Mouse (Mus musculus) spleen, postnatal 10 days (tissue): ENCODE measurements around the gene Ehd4.

Experiments used
- DNase-seq, 2 experiments: peaks; one replicate each; pipeline ENCODE4 v3.0.0; 2021 to 2022; ENCODE audit warnings: low spot score in 2 of 2

The Ehd4 gene

GRCm38 (mm10) chr2:120076076-120076705, 78.2 kb downstream of the Ehd4 start:
- peak in 1 of 2 experiments; percentile 59 for DNase-seq

DNA sequence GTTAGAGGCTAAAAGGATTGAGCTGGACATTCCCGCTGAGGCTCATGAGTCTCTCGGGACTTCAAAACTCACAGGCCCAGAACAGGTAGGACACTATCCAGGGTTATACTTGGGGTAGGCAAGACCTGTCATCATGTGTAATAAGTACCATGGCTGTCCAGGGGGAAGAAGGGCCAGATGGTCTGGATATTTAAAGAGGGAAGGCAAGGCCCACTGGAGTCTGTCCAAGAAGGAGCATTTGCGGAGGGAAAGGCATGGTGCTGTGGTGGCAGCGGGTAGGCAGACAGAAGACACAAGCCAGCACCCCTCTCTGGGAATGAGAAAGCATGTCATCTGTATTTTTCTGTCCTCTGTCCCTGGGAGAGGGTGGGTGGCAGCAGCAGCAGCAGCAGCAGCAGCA, 80.3 kb downstream of the Ehd4 start:
- DNase-seq: no peak

DNA sequence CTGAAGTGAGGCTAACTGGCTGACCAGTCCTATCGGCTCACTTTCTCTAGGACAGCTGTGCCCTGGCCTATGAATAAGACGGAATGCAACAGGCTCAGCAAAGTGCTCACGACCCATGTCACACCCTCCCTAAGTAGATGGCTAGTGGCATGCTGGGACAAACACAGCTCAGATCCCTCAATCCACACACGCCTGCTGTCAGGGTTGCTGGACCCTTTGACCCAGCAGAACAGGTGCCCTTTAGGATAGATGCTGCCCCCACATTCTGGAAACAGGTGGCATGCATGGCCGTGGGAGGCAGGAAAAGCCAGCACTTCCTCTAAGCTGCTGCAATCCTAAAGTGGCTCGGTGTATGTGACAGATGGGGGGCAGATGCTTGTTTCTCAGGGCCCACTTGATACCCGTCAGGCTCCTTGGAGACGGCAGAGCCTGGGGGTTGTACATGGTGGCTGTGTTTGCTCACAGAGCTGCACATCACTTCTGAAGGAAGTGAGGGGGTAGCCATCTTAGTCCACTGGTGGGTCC, 84.9 kb downstream of the Ehd4 start:
- DNase-seq: no peak

GRCm38 (mm10) chr2:120068555-120069465, 85.6 kb downstream of the Ehd4 start:
- no peak for DNase-seq

DNA sequence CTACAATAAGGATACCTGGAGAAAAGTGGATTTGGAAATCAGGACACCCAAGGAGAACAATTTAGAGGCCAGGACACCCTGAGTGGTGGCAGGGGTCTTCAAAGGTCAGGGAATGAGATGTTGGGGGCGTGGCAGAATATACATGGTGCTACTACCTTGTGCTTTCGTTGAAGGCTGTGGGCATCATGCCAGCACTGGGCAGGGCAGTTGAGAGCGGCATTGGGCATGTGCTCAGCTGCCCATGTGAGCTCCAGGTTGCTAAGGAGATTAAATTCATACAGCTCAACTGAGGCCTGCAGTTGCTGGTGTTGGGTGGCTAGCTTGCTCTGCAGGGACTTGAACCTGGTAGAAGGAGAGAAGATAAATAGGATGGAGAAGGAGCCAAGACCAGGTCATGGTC, 88.2 kb downstream of the Ehd4 start:
- DNase-seq: no peak

- no peak for DNase-seq
These were observed 89.2 kb downstream of the Ehd4 start for GRCm38 (mm10) chr2:120065243-120065642.

DNA sequence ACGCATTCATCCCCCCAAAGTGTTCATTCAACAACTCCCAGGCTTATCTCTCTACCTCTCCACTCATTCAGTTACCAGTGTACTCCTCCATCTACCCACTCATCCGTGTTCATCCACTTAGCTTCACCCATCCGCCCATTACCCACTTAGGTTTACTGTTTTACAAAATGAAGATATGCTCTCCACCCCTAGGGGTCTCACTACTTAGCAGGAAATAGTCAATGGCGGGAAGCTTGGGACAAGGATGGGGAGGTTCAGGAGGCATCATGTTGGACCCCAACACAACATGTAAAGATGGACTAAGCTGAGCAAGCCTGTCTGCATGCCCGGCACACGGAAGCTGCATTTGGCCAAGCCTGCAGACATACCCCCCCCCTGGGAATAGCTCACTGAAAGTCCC, 89.8 kb downstream of the Ehd4 start:
- DNase-seq: no peak

DNA sequence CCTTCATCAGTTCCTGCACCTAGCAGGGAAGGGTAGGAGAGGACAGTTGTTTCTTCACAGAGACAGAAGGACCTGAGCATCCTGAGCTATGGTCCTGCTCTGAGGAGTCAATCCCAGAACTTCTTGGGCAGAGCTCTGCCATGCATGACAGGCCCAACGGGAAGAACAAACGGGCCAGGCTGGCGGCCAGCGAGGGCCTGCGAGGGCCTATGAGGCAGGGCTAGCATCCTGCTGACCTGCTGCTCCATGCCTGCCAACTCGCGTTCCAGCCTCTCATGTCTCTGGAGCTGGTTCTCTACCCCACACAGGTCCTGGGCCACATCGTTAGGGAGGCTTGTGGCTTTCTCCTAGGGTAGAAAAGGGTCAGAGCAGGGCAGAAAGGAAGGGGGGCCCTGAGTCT, 92.2 kb downstream of the Ehd4 start:
- DNase-seq: no peak

- no peak for DNase-seq
These were observed 93.8 kb downstream of the Ehd4 start for GRCm38 (mm10) chr2:120060651-120061050.

DNA sequence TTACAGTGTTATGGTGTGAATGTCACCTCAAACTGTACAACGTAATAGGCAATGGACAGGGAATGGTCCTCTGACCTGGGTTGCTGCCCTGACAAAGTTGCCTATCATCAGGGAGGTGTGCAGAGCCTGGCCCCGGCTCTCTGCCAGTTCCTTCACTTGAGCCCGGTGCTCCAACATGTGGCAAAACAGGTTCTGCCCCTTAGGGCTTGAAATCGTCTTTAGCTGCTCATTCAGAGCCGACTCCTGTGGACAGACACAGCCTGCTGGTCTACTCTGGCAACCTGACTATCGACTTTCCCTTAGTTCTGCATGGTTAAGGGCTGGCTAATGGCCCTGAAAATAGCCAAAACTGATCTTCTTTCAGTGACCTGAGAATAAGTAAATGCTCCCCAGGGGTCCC, 94.2 kb downstream of the Ehd4 start:
- no peak for DNase-seq

DNA sequence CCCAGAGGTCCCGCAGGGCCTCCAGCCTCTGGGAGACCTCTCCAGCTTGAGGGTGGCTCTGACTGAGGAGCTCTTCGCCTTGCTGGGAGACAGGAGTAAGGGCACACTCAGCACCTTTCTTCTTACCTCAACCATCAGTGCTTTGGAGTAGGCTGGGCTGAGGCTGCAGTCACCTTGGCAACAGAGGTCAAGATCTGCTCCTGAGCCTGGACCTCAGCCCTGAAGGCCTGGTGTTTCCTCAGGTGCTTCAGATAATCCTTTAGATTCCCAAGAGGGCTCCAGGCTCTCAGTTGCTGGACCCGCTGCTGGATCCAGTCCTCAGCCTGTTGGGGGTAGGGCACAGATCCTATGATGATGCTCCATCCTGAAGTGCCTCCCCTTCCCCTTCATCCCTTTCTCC, 94.9 kb downstream of the Ehd4 start:
- no peak for DNase-seq

DNA sequence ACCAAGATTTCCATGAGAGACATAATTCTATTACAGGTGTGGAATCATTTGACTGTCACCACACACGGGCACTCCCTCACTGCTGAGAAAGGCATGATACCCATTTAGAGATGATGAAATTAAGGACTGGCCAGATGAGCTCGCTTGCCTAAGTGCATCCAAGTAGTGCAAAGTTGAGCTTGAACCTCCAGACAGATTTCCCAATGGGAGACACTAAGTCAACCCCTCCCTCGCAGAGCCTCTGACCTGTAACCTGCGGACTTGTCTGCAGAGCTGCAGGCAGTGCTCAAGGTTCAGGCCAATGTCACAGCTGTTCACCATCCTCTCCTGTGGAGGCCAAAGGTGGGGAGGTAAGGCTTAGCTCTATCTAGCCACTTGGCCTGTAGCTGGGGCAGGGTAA, 95.6 kb downstream of the Ehd4 start:
- no peak for DNase-seq

GRCm38 (mm10) chr2:120055923-120056322, 98.5 kb downstream of the Ehd4 start:
- no peak for DNase-seq

DNA sequence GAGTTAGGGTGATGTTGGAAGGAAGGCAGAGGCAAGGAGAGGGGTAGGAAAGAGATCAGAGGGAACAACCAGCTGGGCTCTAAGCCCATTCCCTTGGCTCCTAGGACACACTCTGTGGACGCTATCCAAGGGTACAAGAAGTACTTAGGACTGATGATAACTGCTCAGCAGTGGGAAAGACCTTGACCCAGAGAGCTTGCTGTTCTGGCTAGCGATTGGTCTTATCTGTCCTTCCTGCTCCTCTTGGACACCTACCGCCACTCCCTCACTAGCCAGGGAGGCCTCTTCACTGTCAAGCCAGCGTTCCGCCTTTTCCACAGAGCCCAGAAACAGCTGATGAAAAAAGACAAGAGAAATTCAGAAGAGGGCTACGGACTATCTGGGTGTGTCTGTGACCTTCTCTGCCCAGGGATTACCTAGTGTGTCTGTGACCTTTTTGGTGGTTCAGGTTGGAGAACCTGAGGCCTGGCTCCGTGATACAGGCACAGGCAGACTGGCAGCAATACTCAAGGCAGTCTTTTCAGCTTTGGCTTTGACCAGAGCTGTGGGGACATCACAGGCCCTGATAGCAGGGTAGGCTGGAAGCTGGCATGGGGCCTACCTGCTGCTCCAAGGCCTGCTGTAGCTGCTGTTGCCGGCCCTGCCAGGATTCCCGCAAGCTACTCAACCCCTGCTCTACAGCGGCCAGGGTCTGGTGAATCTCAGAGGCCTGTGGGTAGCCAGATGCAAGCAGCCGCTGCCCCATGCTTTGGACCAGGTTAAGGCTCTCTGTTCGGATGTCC, 99.4 kb downstream of the Ehd4 start:
- DNase-seq: no peak

GRCm38 (mm10) chr2:120051405-120051804, 103.0 kb downstream of the Ehd4 start:
- no peak for DNase-seq

DNA sequence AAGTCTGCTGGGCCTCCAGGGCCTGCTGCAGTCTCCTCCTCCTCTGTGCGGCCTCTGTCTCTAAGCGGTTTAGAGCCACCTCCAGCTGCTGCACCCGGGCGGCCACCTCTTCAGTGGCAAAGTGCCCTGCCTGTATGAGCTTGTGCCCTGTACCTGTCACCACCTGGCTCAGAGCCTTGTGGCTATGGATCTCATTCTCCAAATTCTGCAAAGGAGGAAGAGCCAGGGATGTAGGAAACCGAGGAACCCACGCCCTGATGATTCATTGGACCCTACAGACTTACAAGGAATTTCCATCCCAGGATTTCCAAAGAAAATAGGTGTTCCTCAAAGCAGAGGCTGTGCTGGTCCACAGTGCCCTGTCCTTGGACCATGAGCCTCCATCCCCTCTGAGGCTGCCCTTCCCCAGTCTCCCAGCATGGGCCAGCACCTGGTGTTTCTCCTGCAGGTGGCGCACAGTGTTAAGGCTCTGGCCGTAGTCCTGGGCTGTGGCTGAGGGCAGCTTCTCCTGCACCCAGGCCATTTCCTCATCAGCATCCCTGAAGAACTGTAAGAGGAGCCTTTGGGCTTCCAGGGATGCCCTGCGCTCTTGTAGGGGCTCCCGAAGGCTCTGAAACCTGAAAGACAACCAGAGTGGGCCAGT, 104.7 kb downstream of the Ehd4 start:
- DNase-seq: peak in 1 of 2 experiments; percentile 50

DNA sequence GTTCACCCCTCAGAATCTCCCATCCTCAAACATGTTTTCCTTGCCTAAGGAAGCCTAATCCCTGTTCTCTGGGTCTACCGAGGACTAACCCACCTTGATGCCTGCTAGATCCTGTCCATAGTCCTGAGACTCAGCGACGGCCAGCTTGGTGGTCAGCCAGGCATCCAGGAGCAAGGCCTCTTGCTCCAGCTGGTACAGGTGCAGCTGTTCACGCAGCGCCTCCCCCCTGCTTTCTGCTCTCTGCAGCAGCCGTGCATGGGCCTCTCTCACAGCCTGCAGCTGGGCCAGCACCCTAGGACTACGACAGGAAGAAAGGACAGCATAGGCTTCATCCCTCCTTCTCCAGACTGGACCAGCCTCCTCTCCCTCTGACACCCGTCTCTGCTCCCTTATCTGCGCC, 106.2 kb downstream of the Ehd4 start:
- no peak for DNase-seq

DNA sequence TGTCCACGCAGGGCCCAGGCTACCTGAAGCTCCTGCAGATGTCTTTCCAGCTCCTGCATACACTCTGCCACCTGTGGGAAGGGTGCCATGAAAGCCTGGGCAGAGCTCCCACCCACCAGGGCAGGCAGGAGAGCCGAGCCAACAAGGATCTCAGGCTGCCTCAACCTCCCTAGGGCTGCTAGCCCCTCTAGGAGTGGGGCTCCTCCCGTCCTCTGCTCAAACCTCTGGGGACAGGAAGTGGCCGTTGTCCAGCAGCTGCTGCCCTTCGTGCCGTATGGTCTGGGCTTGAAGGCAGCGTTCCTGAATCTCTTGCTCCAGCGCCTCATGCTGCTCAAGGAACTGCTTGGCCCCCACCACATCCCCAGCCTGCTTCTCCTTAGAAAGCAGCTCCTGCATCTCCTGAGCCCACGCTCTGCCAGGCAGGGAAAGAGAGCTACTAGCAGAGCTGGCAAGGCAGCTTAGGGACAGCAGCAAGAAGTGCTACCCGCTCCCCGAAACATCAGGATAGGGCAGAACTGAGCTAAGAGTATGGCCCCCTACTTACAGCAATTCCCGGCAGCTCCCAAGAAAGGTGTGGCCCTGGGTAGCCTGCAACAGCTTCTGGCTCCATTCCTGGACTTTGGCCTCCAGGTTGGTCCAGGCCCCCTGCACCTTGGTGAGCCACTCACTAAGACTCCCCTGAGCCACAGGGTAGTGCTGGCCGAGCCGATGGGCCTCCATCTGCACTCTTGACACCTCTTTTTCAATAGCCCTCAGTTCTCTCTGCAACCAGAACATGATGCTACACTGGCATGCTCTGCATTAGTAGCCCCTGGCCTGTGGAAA, 107.7 kb downstream of the Ehd4 start:
- no peak for DNase-seq

DNA sequence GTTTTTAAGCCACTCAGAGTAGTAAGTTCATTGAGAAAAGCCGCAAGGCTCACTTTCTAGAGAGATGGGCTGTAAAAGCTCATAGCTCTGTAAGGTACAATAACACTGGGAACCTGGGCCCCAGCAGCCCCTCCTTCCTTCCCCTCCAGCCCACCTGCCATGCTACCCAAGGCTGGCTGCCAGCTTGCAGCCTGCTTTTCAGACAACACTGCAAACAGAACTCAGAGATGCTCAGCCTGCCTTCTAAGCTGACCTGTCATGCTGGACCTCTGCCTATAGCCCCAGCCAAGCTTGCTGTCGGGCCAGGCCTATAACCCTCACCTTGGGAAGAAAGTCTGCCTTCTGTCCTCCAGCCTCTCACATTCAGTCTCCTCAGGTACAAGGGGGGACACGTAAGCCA, 109.7 kb downstream of the Ehd4 start:
- DNase-seq: no peak

GRCm38 (mm10) chr2:120044101-120044603, 110.3 kb downstream of the Ehd4 start:
- no peak for DNase-seq

GRCm38 (mm10) chr2:120040991-120041390, 113.4 kb downstream of the Ehd4 start:
- DNase-seq: no peak
